Mouse (Mus musculus): ENCODE results near the gene Acox1. TPM values are rescaled to one million over a fixed set of nuclear protein-coding genes. Genes with fewer than 3 reads are reported as not detected.

Gene Acox1
- 36.1 and 38.3 TPM in 2 replicates for polyA plus RNA-seq (2016; fragmentation: Nextera tagmentation; extraction: Ambion mirVana)

DNA sequence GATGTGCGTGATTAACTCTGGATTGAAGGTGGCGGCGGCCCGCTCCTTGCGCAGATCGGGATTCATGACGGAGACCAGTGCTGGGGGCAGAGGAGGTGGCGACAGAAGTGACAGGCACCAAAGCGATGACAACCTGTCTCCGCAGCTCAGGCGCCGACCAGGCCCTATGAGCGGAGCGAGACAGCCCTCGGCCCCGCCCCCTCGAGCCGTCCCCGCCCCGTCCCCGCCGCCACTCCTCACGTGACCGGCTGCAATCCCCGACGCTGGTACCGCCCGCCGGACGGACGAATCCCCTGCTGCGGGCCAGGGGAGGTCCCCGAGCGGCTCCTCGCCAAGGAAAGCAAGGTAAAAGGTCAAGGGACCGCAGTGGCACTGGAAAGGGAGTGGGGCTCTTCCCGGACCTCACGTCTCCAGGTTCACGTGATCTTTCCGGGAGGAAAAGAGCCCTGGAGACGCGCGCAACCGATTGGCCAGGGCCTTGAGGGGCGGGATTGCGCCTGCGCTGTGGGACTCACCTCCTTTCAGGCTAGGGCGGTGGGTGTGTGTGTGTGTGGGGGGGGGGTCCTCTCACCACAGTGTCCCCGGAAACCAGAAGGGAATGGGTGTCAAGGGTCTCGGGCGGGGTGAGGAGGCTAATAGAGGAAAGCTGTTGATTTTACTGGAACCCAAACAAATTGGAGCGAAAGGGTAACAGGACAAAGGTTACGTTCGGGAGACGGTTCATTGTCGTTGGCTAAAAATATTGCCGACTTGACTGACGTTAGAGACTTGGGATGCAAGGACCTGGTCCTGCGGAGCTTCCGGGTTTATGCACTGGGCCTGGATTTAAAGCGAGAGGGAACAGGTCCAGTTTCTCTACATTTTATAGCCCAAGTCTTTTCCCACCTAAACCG lies at the start of gene Acox1, which contains the start of gene Ten1:
Gene Acox1, minus strand, starts transcription at position 407 of the 893 bp plus-strand sequence.
Gene Ten1, plus strand, starts transcription at position 217 of the 893 bp plus-strand sequence.
- H3K4me2 ChIP-seq, result peak within 1 kb of the TSS; percentile 94
- peak within 1 kb of the TSS; percentile 86 for H3K4me3 ChIP-seq
- H3K27me3 ChIP-seq (replicated peaks), result no peaks in the 10 kb centered on the region
- H3K27ac ChIP-seq (ENCODE audit: poor library complexity, severe bottlenecking), result peak within 1 kb of the TSS; percentile 95
- H3K36me3 ChIP-seq, result peaks cover 17% of the 10 kb centered on the region
- ATAC-seq (ENCODE audit: insufficient number of reproducible peaks, low FRiP score), result peak; percentile 98
- H3K9me3 ChIP-seq (replicated peaks), result no peaks in the 10 kb centered on the region
- peaks cover 12% of the 10 kb centered on the region for H3K4me1 ChIP-seq (replicated peaks)
- peak within 1 kb of the TSS; percentile 93 for H3K9ac ChIP-seq
- under 1% methylated on average over 52 of the region's 62 CpGs for WGBS

DNA sequence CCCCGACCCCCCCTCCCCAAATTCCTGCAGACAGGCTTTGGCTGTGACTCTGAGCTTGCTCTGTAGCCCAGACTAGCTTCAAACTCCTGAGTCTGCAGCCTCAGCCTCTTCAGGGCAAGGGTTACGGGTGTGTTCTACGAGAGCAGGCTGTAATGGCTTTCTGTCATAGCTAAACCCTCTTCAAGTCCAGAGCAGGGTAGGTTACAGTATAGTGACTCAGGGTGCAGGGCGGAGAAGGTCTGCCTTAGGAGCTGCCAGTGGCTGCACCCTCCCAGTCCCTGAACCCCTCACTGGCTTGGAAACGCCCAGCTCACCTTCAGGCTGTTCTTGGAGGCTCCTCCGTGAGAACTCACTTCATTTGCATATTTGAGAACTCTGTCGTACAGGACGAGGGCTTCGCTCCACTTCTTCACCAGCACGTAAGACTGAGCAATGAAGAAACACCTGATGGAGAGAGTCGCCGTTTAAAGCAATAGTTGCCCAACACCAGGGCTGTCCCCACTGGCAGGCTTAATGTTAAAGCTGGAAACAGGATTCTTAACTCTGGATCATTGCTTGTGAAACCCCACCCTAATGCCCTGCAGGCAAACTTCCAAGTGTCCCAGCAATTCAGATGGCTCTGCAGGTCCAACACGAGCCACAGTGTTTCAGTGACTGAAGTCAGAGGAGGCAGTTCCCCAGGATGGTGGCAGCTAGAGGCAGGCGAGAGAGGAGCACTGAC lies 48.8 kb upstream of the Acox1 start:
- Histone ChIP-seq H3K9ac (no peak overlapping the region), H3K9me3 (replicated peaks) (no peaks in the 10 kb centered on the region), H3K4me2 (no peak overlapping the region), H3K4me3 (no peak overlapping the region), H3K27me3 (replicated peaks) (no peaks in the 10 kb centered on the region), H3K36me3 (peaks cover 99% of the 10 kb centered on the region), H3K27ac (ENCODE audit: poor library complexity, severe bottlenecking) (no peak overlapping the region), H3K4me1 (replicated peaks) (peaks cover 18% of the 10 kb centered on the region)
- ATAC-seq (ENCODE audit: insufficient number of reproducible peaks, low FRiP score), result no peak
- 86% methylated on average over 14 of the region's 14 CpGs for WGBS

DNA sequence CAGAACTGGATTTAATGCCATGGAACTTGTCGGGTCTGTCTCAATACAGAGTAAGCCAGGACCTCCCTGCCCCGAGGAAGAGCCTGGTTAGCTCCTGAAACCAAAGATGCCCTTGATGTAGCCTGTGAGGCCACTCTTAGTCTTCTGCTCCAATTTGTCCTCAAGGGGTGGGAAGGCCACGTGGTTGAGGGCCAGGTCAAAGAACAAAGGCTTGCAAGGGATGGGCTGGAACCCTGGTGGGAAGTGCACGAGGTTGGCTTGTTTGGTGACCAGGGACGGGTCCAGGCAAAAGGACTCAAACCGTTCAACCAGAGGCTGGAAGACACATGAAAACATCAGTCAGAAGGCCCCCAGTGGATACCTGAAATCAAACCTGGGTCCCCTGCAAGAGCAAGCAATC lies 46.8 kb upstream of the Acox1 start:
- H3K4me1 ChIP-seq (replicated peaks), result 0 out of 2 replicates have a peak, but pooled peaks cover 1% of the 10 kb centered on the region
- no peaks in the 10 kb centered on the region for H3K9me3 ChIP-seq (replicated peaks)
- no peak for ATAC-seq (ENCODE audit: insufficient number of reproducible peaks, low FRiP score)
- H3K27ac ChIP-seq (ENCODE audit: poor library complexity, severe bottlenecking), result no peak overlapping the region
- H3K4me2 ChIP-seq, result no peak overlapping the region
- H3K27me3 ChIP-seq (replicated peaks), result no peaks in the 10 kb centered on the region
- no peak overlapping the region for H3K9ac ChIP-seq
- 86% methylated on average over 6 of the region's 6 CpGs for WGBS
- no peak overlapping the region for H3K4me3 ChIP-seq
- peaks cover 78% of the 10 kb centered on the region for H3K36me3 ChIP-seq

DNA sequence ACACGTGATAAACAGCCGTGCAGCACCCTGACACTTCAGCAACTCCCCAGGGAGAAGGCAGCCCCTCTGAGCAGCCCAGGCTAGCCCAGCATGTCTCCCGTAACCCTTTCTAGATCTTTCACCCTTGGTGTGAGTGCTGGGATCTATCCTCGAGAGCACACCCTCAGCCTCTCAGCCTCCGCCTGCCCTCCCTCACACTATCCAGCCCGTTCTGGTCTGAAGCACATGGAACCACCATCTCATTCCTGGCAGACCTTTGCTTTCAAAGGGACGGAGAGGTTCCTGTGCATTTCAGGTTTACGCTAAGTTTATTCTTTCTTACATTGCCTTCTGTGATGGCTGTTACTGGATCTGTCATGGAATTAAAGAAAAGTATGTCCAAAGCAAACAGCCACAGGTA lies 45.7 kb upstream of the Acox1 start:
- no peak overlapping the region for H3K4me3 ChIP-seq
- H3K9ac ChIP-seq, result no peak overlapping the region
- no peak overlapping the region for H3K4me2 ChIP-seq
- 75% methylated on average over 8 of the region's 8 CpGs for WGBS
- H3K36me3 ChIP-seq, result peaks cover 68% of the 10 kb centered on the region
- no peaks in the 10 kb centered on the region for H3K27me3 ChIP-seq (replicated peaks)
- H3K4me1 ChIP-seq (replicated peaks), result peaks cover 3% of the 10 kb centered on the region
- no peaks in the 10 kb centered on the region for H3K9me3 ChIP-seq (replicated peaks)
- no peak for ATAC-seq (ENCODE audit: insufficient number of reproducible peaks, low FRiP score)
- no peak overlapping the region for H3K27ac ChIP-seq (ENCODE audit: poor library complexity, severe bottlenecking)

DNA sequence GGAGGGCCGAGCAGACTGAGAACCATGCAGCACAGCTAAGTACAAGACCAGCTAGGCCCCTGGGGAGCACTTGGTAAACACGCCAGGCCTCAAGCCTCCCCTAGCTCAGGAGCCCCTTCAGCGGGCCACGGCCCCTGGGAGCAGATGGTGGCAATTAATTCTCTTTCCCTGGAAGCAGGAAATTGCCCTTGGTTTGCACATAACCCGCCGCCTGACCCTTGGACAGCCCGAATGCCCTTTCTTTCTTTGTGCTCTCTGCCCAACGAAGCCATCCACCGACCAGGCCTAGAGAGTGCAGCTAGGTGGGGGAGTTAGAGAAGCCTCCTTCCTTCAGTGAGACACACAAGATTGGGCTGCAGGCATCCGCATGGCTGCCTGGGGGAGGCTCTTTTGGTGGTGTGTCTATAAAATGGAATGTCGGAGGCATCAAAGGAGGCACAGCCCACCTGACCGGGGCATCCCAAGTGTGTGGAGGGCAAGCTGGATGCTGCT lies 42.9 kb upstream of the Acox1 start:
- Histone ChIP-seq H3K4me1 (replicated peaks) (peaks cover 12% of the 10 kb centered on the region), H3K9me3 (replicated peaks) (no peaks in the 10 kb centered on the region), H3K27ac (ENCODE audit: poor library complexity, severe bottlenecking) (no peak overlapping the region), H3K36me3 (peaks cover 40% of the 10 kb centered on the region), H3K4me3 (no peak overlapping the region), H3K4me2 (no peak overlapping the region), H3K9ac (no peak overlapping the region), H3K27me3 (replicated peaks) (peaks cover 23% of the 10 kb centered on the region)
- ATAC-seq (ENCODE audit: insufficient number of reproducible peaks, low FRiP score), result no peak
- 60% methylated on average over 12 of the region's 12 CpGs for WGBS

DNA sequence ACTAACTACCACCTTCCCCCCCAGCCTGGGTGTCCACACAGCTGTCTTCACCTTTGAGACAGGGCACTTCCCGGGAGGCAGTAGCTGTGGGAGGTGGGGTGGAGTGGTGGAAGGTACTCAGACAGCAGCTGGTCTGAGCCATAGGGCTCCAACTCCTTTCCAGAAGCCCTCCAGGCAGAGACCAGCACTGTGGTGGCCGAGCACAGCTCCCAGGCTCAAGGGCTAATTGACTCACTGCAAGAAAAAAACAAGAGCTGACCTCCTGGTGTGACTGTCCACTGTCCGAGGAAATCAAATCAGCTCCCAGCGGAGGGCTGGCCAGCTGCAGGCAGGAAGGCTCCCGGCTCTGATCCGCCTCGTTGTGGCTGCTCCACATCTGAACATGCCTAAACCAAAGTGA lies 41.0 kb upstream of the Acox1 start:
- no peak overlapping the region for H3K4me2 ChIP-seq
- H3K9ac ChIP-seq, result no peak overlapping the region
- H3K36me3 ChIP-seq, result peaks cover 20% of the 10 kb centered on the region
- no peaks in the 10 kb centered on the region for H3K9me3 ChIP-seq (replicated peaks)
- H3K4me1 ChIP-seq (replicated peaks), result peaks cover 12% of the 10 kb centered on the region
- H3K27me3 ChIP-seq (replicated peaks), result peaks cover 43% of the 10 kb centered on the region
- 16% methylated on average over 7 of the region's 7 CpGs for WGBS
- H3K27ac ChIP-seq (ENCODE audit: poor library complexity, severe bottlenecking), result no peak overlapping the region
- ATAC-seq (ENCODE audit: insufficient number of reproducible peaks, low FRiP score), result no peak
- H3K4me3 ChIP-seq, result no peak overlapping the region

DNA sequence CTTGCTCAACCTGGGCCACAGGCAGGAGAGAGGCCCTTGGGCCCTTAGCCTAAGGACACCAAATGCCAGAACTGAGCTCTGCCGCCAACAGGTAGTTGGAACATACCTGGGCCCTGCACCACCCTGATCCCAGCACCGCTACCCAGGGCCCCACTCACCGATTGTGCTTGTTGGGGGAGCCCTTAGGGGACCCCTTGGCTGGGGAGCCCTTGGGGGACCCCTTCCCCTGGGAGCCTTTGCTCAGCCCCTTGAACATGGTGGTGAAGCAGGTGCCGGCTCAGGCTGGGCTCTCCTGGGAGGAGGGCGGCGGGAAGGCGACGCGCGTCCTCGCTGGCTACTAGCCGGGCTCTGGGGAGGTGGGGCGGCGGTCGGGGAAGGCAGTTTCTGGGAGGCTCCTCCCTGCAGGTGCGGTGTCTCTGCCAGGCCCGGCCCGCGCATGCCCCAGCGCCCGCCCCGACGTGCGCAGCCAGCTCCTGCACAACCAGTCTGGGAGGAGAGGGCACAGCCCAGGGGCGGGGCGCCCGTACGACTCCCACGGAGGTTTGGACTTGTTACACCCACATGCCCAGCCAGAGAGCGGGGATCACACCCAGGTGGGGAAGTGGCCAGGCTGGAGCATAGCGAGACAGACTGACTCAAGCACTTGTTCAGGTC lies 39.0 kb upstream of the Acox1 start, which contains the start of gene Evpl:
Gene Evpl, minus strand, starts transcription at position 336 of the 654 bp plus-strand sequence.
- Histone ChIP-seq H3K27me3 (replicated peaks) (peaks cover 62% of the 10 kb centered on the region), H3K4me1 (replicated peaks) (peaks cover 12% of the 10 kb centered on the region), H3K27ac (ENCODE audit: poor library complexity, severe bottlenecking) (no peak within 1 kb of the TSS), H3K4me2 (peak within 1 kb of the TSS; percentile 56), H3K9ac (0 out of 2 replicates have a peak within 1 kb of the TSS, but pooled peaks have one; percentile 21), H3K36me3 (peaks cover under 1% of the 10 kb centered on the region; the same call in 1 of the 2 replicates), H3K4me3 (peak within 1 kb of the TSS; percentile 20), H3K9me3 (replicated peaks) (no peaks in the 10 kb centered on the region)
- WGBS, result 11% methylated on average over 29 of the region's 31 CpGs
- peak; percentile 33; the same call in 1 of the 2 replicates for ATAC-seq (ENCODE audit: insufficient number of reproducible peaks, low FRiP score)

DNA sequence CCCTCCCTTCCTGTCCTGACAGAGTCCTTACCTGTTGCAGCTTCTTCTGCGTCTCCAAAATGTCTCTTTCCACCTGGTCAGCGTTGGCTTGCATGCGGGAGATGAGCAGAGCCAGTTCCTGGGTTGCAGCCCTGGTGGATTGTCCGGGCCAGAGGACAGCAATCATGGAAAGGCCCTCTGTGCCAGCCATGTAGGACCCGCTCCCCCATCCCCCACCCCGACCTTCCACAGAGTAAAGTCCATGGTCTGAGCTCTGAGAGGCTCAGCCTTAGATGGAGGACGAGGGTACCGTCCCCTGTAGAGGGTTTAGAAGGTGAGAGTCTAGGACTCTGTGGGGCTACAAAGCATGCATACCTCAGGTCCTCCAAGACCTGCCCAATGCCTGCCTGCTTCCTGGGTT lies 36.1 kb upstream of the Acox1 start:
- Histone ChIP-seq H3K27me3 (replicated peaks) (peaks cover 83% of the 10 kb centered on the region), H3K9me3 (replicated peaks) (no peaks in the 10 kb centered on the region), H3K4me2 (no peak overlapping the region), H3K4me3 (no peak overlapping the region), H3K9ac (no peak overlapping the region), H3K36me3 (no peaks in the 10 kb centered on the region), H3K4me1 (replicated peaks) (peaks cover 11% of the 10 kb centered on the region), H3K27ac (ENCODE audit: poor library complexity, severe bottlenecking) (no peak overlapping the region)
- WGBS, result 78% methylated on average over 8 of the region's 8 CpGs
- ATAC-seq (ENCODE audit: insufficient number of reproducible peaks, low FRiP score), result no peak

DNA sequence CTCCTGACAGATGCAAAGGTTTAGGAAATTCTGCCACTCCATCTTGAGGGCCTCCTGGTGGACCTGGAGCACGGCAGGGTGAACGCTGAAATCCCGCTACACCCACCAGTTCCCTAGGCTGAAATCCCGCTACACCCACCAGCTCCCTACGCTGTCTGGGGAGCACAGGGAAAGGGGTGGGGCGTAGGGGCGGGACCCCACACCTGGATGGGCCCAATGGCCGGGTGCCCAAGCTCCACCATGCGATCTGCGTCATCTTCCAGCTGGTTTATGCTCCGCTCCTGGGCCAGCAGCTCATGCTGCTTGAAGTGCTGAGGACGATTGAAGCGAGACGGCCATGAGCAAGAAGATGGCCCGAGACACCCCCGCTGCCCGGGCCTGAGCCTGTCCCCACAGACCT lies 33.6 kb upstream of the Acox1 start:
- H3K4me2 ChIP-seq, result peak overlapping the region; percentile 47
- peaks cover 86% of the 10 kb centered on the region for H3K27me3 ChIP-seq (replicated peaks)
- H3K9ac ChIP-seq, result no peak overlapping the region
- no peaks in the 10 kb centered on the region for H3K4me1 ChIP-seq (replicated peaks)
- no peaks in the 10 kb centered on the region for H3K36me3 ChIP-seq
- no peak overlapping the region for H3K27ac ChIP-seq (ENCODE audit: poor library complexity, severe bottlenecking)
- WGBS, result 20% methylated on average over 17 of the region's 17 CpGs
- no peaks in the 10 kb centered on the region for H3K9me3 ChIP-seq (replicated peaks)
- no peak for ATAC-seq (ENCODE audit: insufficient number of reproducible peaks, low FRiP score)
- no peak overlapping the region for H3K4me3 ChIP-seq

DNA sequence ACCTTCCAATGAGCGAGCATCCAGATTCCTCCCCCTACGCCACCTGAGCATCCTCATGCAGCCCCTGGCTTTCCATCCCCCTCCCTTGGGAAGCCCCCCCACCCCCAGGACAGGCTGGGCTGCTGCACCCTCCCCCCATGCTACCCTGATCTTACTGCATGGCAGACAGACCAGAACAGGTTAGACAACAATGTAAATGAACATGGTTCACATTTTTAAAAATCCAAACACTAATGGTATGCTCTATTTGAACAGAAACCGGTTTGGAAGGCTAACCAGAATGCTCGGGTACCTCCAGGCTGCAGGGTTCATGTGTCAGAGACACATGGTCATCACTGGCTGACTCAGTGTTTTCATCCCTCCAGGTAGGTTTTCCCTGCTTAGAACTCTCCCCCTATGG lies 29.9 kb upstream of the Acox1 start:
- Histone ChIP-seq H3K9me3 (replicated peaks) (peaks cover 5% of the 10 kb centered on the region; the same call in 1 of the 2 replicates), H3K27ac (ENCODE audit: poor library complexity, severe bottlenecking) (no peak overlapping the region), H3K9ac (no peak overlapping the region), H3K4me1 (replicated peaks) (no peaks in the 10 kb centered on the region), H3K4me2 (no peak overlapping the region), H3K27me3 (replicated peaks) (peaks cover 71% of the 10 kb centered on the region), H3K4me3 (no peak overlapping the region), H3K36me3 (no peaks in the 10 kb centered on the region)
- 74% methylated on average over 4 of the region's 4 CpGs for WGBS
- no peak for ATAC-seq (ENCODE audit: insufficient number of reproducible peaks, low FRiP score)
